In genomic region chr1:42704981-42705810, GRCm38 (mm10) we compare ENCODE assay signal across 11 mouse cellular contexts. TPM values are rescaled to one million over a fixed set of nuclear protein-coding genes. Genes with fewer than 3 reads are reported as not detected.
A peak's percentile ranks its signal among the peaks of the same experiment; 100 is the strongest.
DNase-seq lines count a peak whose midpoint lies in the region; ATAC-seq lines count a peak whose summit lies in the region.
"Had no signal": no experiment of that assay in that cellular context is flagged by ENCODE, and none has a peak within 500 bp of the region (broad histone marks: within the 10 kb centered on the region; RNA-seq: fewer than 3 reads in every experiment).

No protein-coding gene starts in this region.

- DNase-seq in kidney, adult 11 months, result peak; percentile 70
- DNase-seq in kidney, postnatal 10 days, result no peak
- DNase-seq in kidney, postnatal 25 days, result peak; percentile 47 to 72
- DNase-seq in layer of hippocampus, adult 11-12 months (ENCODE audit: low spot score), result no peak
- no peak for DNase-seq in urinary bladder, postnatal 36 days (ENCODE audit: low spot score in 2 of 2)
- DNase-seq: adrenal gland, postnatal 25 days had no signal

- H3K4me3 ChIP-seq in hindbrain, embryonic 12.5 days, result peak overlapping the region; percentile 10
- no peak overlapping the region for H3K4me3 ChIP-seq in neural tube, embryonic 14.5 days (ENCODE audit: low read depth, low read length)
- H3K4me3 ChIP-seq in heart, embryonic 11.5 days (ENCODE audit: low read depth, low read length), result no peak overlapping the region
- H3K4me3 ChIP-seq: limb, embryonic 15.5 days had no signal

- H3K9me3 ChIP-seq in hindbrain, embryonic 12.5 days (replicated peaks), result no peaks in the 10 kb centered on the region
- H3K9me3 ChIP-seq in neural tube, embryonic 14.5 days (ENCODE audit: control insufficient read depth, low read length), result no peaks in the 10 kb centered on the region
- H3K9me3 ChIP-seq in heart, embryonic 11.5 days (replicated peaks; ENCODE audit: control insufficient read depth, low read length), result no peaks in the 10 kb centered on the region
- H3K9me3 ChIP-seq: limb, embryonic 15.5 days had no signal

- no peak for ATAC-seq in hindbrain, embryonic 12.5 days (ENCODE audit: low FRiP score)
- ATAC-seq in neural tube, embryonic 14.5 days (ENCODE audit: low read depth), result no peak
- no peak for ATAC-seq in heart, embryonic 11.5 days (replicated peaks; ENCODE audit: insufficient number of reproducible peaks, low FRiP score, low TSS enrichment)

- H3K27me3 ChIP-seq in hindbrain, embryonic 12.5 days, result peaks cover 19% of the 10 kb centered on the region
- no peaks in the 10 kb centered on the region for H3K27me3 ChIP-seq in neural tube, embryonic 14.5 days (ENCODE audit: control insufficient read depth, insufficient read depth, low read length)
- peaks cover 89% of the 10 kb centered on the region for H3K27me3 ChIP-seq in heart, embryonic 11.5 days (ENCODE audit: control insufficient read depth, insufficient read depth, low read length)

- no peaks in the 10 kb centered on the region for H3K36me3 ChIP-seq in hindbrain, embryonic 12.5 days
- no peaks in the 10 kb centered on the region for H3K36me3 ChIP-seq in neural tube, embryonic 14.5 days (ENCODE audit: control insufficient read depth, insufficient read depth, low read length)
- no peaks in the 10 kb centered on the region for H3K36me3 ChIP-seq in heart, embryonic 11.5 days (ENCODE audit: control insufficient read depth, insufficient read depth, low read length)
- H3K36me3 ChIP-seq: limb, embryonic 15.5 days had no signal

- 3% methylated on average over 17 of the region's 17 CpGs for whole genome bisulfite sequencing in hindbrain, embryonic 12.5 days
- 11% methylated on average over 17 of the region's 17 CpGs for whole genome bisulfite sequencing in neural tube, embryonic 14.5 days
- WGBS in heart, embryonic 11.5 days (ENCODE audit: insufficient replicate concordance), result 4% methylated on average over 17 of the region's 17 CpGs

- H3K27ac ChIP-seq in hindbrain, embryonic 12.5 days, result peak overlapping the region; percentile 90
- H3K27ac ChIP-seq in neural tube, embryonic 14.5 days (ENCODE audit: low read depth, low read length), result 0 out of 2 replicates have a peak overlapping the region, but pooled peaks have one; percentile 2
- no peak overlapping the region for H3K27ac ChIP-seq in heart, embryonic 11.5 days (ENCODE audit: low read depth, low read length)
- H3K27ac ChIP-seq: limb, embryonic 15.5 days had no signal

- H3K9ac ChIP-seq in hindbrain, embryonic 12.5 days, result peak overlapping the region; percentile 59
- H3K9ac ChIP-seq in neural tube, embryonic 14.5 days (replicated peaks; ENCODE audit: low read depth, low read length), result no peak overlapping the region
- H3K9ac ChIP-seq in heart, embryonic 11.5 days (ENCODE audit: low read depth, low read length), result no peak overlapping the region
- H3K9ac ChIP-seq: limb, embryonic 15.5 days had no signal

- peak overlapping the region; percentile 62 for H3K4me2 ChIP-seq in hindbrain, embryonic 12.5 days (replicated peaks)
- H3K4me2 ChIP-seq in neural tube, embryonic 14.5 days (ENCODE audit: low read depth, low read length), result peak overlapping the region; percentile 7; the same call in 1 of the 2 replicates
- H3K4me2 ChIP-seq in heart, embryonic 11.5 days, result no peak overlapping the region
- H3K4me2 ChIP-seq: limb, embryonic 15.5 days had no signal

- H3K4me1 ChIP-seq in hindbrain, embryonic 12.5 days, result peaks cover 76% of the 10 kb centered on the region
- peaks cover 19% of the 10 kb centered on the region for H3K4me1 ChIP-seq in neural tube, embryonic 14.5 days (ENCODE audit: control insufficient read depth, insufficient read depth, low read length)
- no peaks in the 10 kb centered on the region for H3K4me1 ChIP-seq in heart, embryonic 11.5 days (ENCODE audit: control insufficient read depth, insufficient read depth, low read length)

RNA-seq across cellular contexts. Expression of gene Pou3f3, which starts 9.6 kb away (rescaled TPM):
- polyA plus RNA-seq in hindbrain, embryonic 12.5 days (2016; fragmentation: Nextera tagmentation; extraction: Ambion mirVana), result 28.8 and 29.2 TPM in 2 replicates
- polyA plus RNA-seq in neural tube, embryonic 14.5 days (2014; fragmentation: Nextera tagmentation; extraction: Ambion mirVana), result 10.4 and 11.0 TPM in 2 replicates
- polyA plus RNA-seq in heart, embryonic 11.5 days (2014; fragmentation: Nextera tagmentation; extraction: Ambion mirVana), result 0.10 and 0.19 TPM in 2 replicates
- polyA plus RNA-seq: heart, embryonic 14.5 days had no signal

Comparison
In these comparisons a context has a peak if more than half of its experiments do, and no peak if none do; other contexts are left out.
1. DNase-seq: peak in kidney, adult 11 months (single experiment) and kidney, postnatal 25 days (2 of 2); none in kidney, postnatal 10 days (single experiment), layer of hippocampus, adult 11-12 months (single experiment) and urinary bladder, postnatal 36 days (0 of 2).